Mouse (Mus musculus) frontal cortex, adult (tissue): ENCODE results near the gene Amy1.
A peak's percentile ranks its signal among the peaks of the same experiment; 100 is the strongest.
"Not testable (repeated sequence)": the region's sequence is repeated elsewhere in the genome, so short reads cannot be mapped to it uniquely, and the experiment has no call there.

Source experiments
- ATAC-seq: cut with Nextera tagmentation; 2 replicates; pipeline ENCODE4 v1.9.2; 2017; ENCODE audit warnings: mild to moderate bottlenecking, moderate library complexity, mixed read lengths; ENCODE audit not compliant: low TSS enrichment

Amy1 gene

GRCm38 (mm10) chr3:113606599-113606998, at the start of gene Amy1:
Amy1 (minus strand) TSS chr3:113606699.
- no peak for ATAC-seq

- ATAC-seq: no peak
Observed at GRCm38 (mm10) chr3:113654335-113654734, 47.8 kb upstream of the Amy1 start.

GRCm38 (mm10) chr3:113651386-113651785, 44.9 kb upstream of the Amy1 start:
- ATAC-seq: peak; percentile 80

- ATAC-seq: no peak
Observed at GRCm38 (mm10) chr3:113639545-113639944, 33.0 kb upstream of the Amy1 start.

GRCm38 (mm10) chr3:113634220-113634619, 27.7 kb upstream of the Amy1 start:
- ATAC-seq: no peak

- no peak for ATAC-seq
Observed at GRCm38 (mm10) chr3:113631611-113632010, 25.1 kb upstream of the Amy1 start.

- peak; percentile 25 for ATAC-seq
Observed at GRCm38 (mm10) chr3:113630564-113630963, 24.1 kb upstream of the Amy1 start.

GRCm38 (mm10) chr3:113629606-113630359, 23.3 kb upstream of the Amy1 start, which contains the start of gene Rnpc3:
Rnpc3 (minus strand) TSS chr3:113630149.
- ATAC-seq: peak; percentile 98

GRCm38 (mm10) chr3:113590844-113591243, 15.7 kb downstream of the Amy1 start:
- ATAC-seq: no peak

GRCm38 (mm10) chr3:113574578-113574977, 31.9 kb downstream of the Amy1 start:
- ATAC-seq: no peak

- no peak for ATAC-seq
Observed at GRCm38 (mm10) chr3:113574138-113574537, 32.4 kb downstream of the Amy1 start.

- no peak for ATAC-seq
Observed at GRCm38 (mm10) chr3:113572158-113572557, 34.3 kb downstream of the Amy1 start.

- ATAC-seq: no peak
Observed at GRCm38 (mm10) chr3:113539692-113540091, 66.8 kb downstream of the Amy1 start.

- not testable (repeated sequence) for ATAC-seq
Observed at GRCm38 (mm10) chr3:113532328-113532727, 74.2 kb downstream of the Amy1 start, which contains the start of gene Amy2a1. Amy2a1 (minus strand) TSS chr3:113532428.
